Mouse (Mus musculus): ENCODE results near the gene Hist1h1e. TPM values are rescaled to one million over a fixed set of nuclear protein-coding genes. Genes with fewer than 3 reads are reported as not detected.
"Not testable (repeated sequence)": the region's sequence is repeated elsewhere in the genome, so short reads cannot be mapped to it uniquely, and the experiment has no call there.

The Hist1h1e gene
- polyA plus RNA-seq, 1 experiment from 2014 or later: 18.7 TPM

DNA sequence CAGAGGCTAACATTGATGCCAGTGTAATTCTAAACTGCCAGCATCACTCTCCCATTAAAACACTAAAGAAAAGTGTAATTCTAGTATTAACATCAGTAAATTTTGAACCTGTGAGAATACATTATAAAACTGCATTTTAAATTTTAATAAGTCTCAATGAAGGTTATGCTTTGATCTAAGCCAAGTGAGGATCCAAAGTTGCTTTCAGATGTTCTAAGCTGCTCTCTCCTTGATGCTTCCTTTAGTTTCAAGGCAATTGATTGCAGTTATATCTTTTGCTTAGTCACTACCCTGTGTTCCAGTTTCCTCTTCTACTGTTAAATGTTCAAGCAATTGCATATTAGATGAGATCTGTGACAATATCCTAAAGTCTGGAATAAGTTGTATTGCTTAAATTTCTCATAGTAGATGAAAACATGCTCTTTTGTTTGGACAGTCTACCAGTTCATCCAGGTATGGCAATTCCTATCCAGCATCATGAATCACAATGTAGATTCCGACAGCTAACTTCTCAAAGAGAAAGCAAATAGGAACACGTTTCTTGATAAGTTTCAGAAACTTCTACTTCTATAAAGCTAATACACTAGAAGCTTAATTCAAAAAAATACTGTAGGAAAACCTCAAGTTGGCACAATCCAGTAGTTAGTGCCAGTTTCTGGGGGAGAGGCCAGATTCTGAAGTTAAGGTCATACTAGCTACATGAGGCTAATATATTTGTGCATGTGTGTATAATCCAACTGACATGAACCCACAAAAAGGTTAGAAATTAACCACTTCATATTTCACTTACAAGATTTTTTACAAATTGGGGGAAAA is 49.9 kb downstream of the Hist1h1e start:
- Histone ChIP-seq H3K9me3 (ENCODE audit: control insufficient read depth, low read depth, low read length) (no peaks in the 10 kb centered on the region), H3K27ac (ENCODE audit: low read length) (peak overlapping the region; percentile 94), H3K9ac (replicated peaks; ENCODE audit: low read depth, low read length) (peak overlapping the region; percentile 22), H3K4me1 (ENCODE audit: control insufficient read depth, insufficient read depth, low read length) (peaks cover 7% of the 10 kb centered on the region; the same call in 1 of the 2 replicates), H3K4me2 (replicated peaks; ENCODE audit: low read depth, low read length) (peak overlapping the region; percentile 41), H3K27me3 (ENCODE audit: control insufficient read depth, insufficient read depth, low read length) (no peaks in the 10 kb centered on the region), H3K4me3 (ENCODE audit: low read depth, low read length) (peak overlapping the region; percentile 27), H3K36me3 (ENCODE audit: control insufficient read depth, insufficient read depth, low read length) (no peaks in the 10 kb centered on the region)
- ATAC-seq (ENCODE audit: insufficient number of reproducible peaks, insufficient read depth, low FRiP score, low read depth): no peak
- 23% methylated on average over 2 of the region's 2 CpGs for WGBS

- Histone ChIP-seq H3K27ac (ENCODE audit: low read length) (peak overlapping the region; percentile 94), H3K4me2 (replicated peaks; ENCODE audit: low read depth, low read length) (peak overlapping the region; percentile 41), H3K4me3 (ENCODE audit: low read depth, low read length) (peak overlapping the region; percentile 27), H3K9ac (replicated peaks; ENCODE audit: low read depth, low read length) (peak overlapping the region; percentile 22)
- WGBS: 0% methylated on average over 9 of the region's 34 CpGs
- not testable (repeated sequence) for H3K36me3 ChIP-seq (ENCODE audit: control insufficient read depth, insufficient read depth, low read length); H3K9me3 ChIP-seq (ENCODE audit: control insufficient read depth, low read depth, low read length); H3K4me1 ChIP-seq (ENCODE audit: control insufficient read depth, insufficient read depth, low read length); H3K27me3 ChIP-seq (ENCODE audit: control insufficient read depth, insufficient read depth, low read length); ATAC-seq (ENCODE audit: insufficient number of reproducible peaks, insufficient read depth, low FRiP score, low read depth)
These were observed 50.7 kb downstream of the Hist1h1e start for GRCm38 (mm10) chr13:23571504-23572217.

DNA sequence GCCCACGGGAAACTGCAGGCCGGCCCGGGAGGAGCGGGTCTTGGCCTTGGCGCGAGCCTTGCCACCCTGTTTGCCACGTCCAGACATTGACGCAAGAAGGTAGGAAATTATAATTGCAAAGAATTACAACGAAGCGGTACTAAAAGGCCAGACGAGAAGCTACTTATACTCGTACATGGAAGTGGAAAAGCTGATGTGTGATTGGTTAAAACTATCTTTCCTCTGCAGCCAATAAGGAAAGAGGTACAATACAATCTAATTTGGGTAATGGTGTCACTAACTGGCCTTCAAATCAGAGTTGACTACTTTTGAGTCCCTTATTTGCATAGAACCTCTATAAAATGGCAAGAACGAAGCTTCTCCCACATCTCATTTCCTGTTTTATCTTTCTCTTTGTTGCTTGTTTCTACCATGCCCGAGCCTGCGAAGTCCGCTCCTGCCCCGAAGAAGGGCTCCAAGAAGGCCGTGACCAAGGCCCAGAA is 51.3 kb downstream of the Hist1h1e start, which contains the start of the genes Hist1h2ae and Hist1h2bg:
Hist1h2ae (minus strand) TSS at position 199 of the 482 bp plus-strand sequence.
Hist1h2bg (plus strand) TSS at position 375 of the 482 bp plus-strand sequence.
- ATAC-seq (ENCODE audit: insufficient number of reproducible peaks, insufficient read depth, low FRiP score, low read depth): peak; percentile 88
- H3K9ac ChIP-seq (replicated peaks; ENCODE audit: low read depth, low read length): peak within 1 kb of the TSS; percentile 22
- peak within 1 kb of the TSS; percentile 94 for H3K27ac ChIP-seq (ENCODE audit: low read length)
- H3K4me2 ChIP-seq (replicated peaks; ENCODE audit: low read depth, low read length): peak within 1 kb of the TSS; percentile 50
- H3K27me3 ChIP-seq (ENCODE audit: control insufficient read depth, insufficient read depth, low read length): no peaks in the 10 kb centered on the region
- WGBS: under 1% methylated on average over 18 of the region's 18 CpGs
- H3K4me3 ChIP-seq (ENCODE audit: low read depth, low read length): peak within 1 kb of the TSS; percentile 27
- no peaks in the 10 kb centered on the region for H3K4me1 ChIP-seq (ENCODE audit: control insufficient read depth, insufficient read depth, low read length)
- no peaks in the 10 kb centered on the region for H3K9me3 ChIP-seq (ENCODE audit: control insufficient read depth, low read depth, low read length)
- no peaks in the 10 kb centered on the region for H3K36me3 ChIP-seq (ENCODE audit: control insufficient read depth, insufficient read depth, low read length)

Small RNA genes lying within 50 kb of the gene (microRNA-seq; reads per million reads assigned to microRNA genes)
- gene Gm44359: not detected
- gene Gm44394: not detected

Other genes starting within 250 kb of the Hist1h1e start
- gene Abt1, start 198.7 kb downstream of the Hist1h1e start, polyA plus RNA-seq (2014; fragmentation: Nextera tagmentation; extraction: Ambion mirVana): 12.0 and 12.4 TPM in 2 replicates
- 0.17 TPM in 1 of 2 replicates, not detected in the other for gene Btn1a1, start 156.7 kb downstream of the Hist1h1e start, polyA plus RNA-seq (2014; fragmentation: Nextera tagmentation; extraction: Ambion mirVana)
- gene Btn2a2, start 133.7 kb downstream of the Hist1h1e start, polyA plus RNA-seq (2014; fragmentation: Nextera tagmentation; extraction: Ambion mirVana): 0.22 and 0.30 TPM in 2 replicates
- gene Hist1h4h, start 91.5 kb downstream of the Hist1h1e start, polyA plus RNA-seq (2014; fragmentation: Nextera tagmentation; extraction: Ambion mirVana): 4.8 and 6.7 TPM in 2 replicates
- 7.8 and 14.1 TPM in 2 replicates for gene Hist1h2af, start 88.7 kb downstream of the Hist1h1e start, polyA plus RNA-seq (2014; fragmentation: Nextera tagmentation; extraction: Ambion mirVana)
- gene Hist1h3g, start 87.1 kb downstream of the Hist1h1e start, polyA plus RNA-seq (2014; fragmentation: Nextera tagmentation; extraction: Ambion mirVana): 5.5 and 7.8 TPM in 2 replicates
- gene Hist1h2bh, start 79.2 kb downstream of the Hist1h1e start, polyA plus RNA-seq (2014; fragmentation: Nextera tagmentation; extraction: Ambion mirVana): 1.1 and 1.2 TPM in 2 replicates
- gene Hist1h3f, start 78.5 kb downstream of the Hist1h1e start, polyA plus RNA-seq (2014; fragmentation: Nextera tagmentation; extraction: Ambion mirVana): 0.94 and 1.3 TPM in 2 replicates
- gene Hist1h4f, start 70.9 kb downstream of the Hist1h1e start, polyA plus RNA-seq (2014; fragmentation: Nextera tagmentation; extraction: Ambion mirVana): 1.8 and 2.4 TPM in 2 replicates
- 1.0 and 1.1 TPM in 2 replicates for gene Hist1h1d, start 69.3 kb downstream of the Hist1h1e start, polyA plus RNA-seq (2014; fragmentation: Nextera tagmentation; extraction: Ambion mirVana)
- 10.2 and 10.3 TPM in 2 replicates for gene Hist1h3e, start 60.2 kb downstream of the Hist1h1e start, polyA plus RNA-seq (2014; fragmentation: Nextera tagmentation; extraction: Ambion mirVana)
- 92.6 and 109 TPM in 2 replicates for gene Hist1h2ae, start 51.3 kb downstream of the Hist1h1e start, polyA plus RNA-seq (2014; fragmentation: Nextera tagmentation; extraction: Ambion mirVana)
- 11.0 and 12.6 TPM in 2 replicates for gene Hist1h2bg, start 51.2 kb downstream of the Hist1h1e start, polyA plus RNA-seq (2014; fragmentation: Nextera tagmentation; extraction: Ambion mirVana)
- gene Hist1h2bf, start 48.4 kb downstream of the Hist1h1e start, polyA plus RNA-seq (2014; fragmentation: Nextera tagmentation; extraction: Ambion mirVana): 7.1 and 7.3 TPM in 2 replicates
- 4.1 and 6.2 TPM in 2 replicates for gene Hist1h2ad, start 48.2 kb downstream of the Hist1h1e start, polyA plus RNA-seq (2014; fragmentation: Nextera tagmentation; extraction: Ambion mirVana)
- 11.2 and 16.2 TPM in 2 replicates for gene Hist1h3d, start 46.8 kb downstream of the Hist1h1e start, polyA plus RNA-seq (2014; fragmentation: Nextera tagmentation; extraction: Ambion mirVana)
- gene Hist1h4d, start 41.0 kb downstream of the Hist1h1e start, polyA plus RNA-seq (2014; fragmentation: Nextera tagmentation; extraction: Ambion mirVana): 99.6 and 119 TPM in 2 replicates
- 2.7 and 2.8 TPM in 2 replicates for gene Hist1h2be, start 1.4 kb downstream of the Hist1h1e start, polyA plus RNA-seq (2014; fragmentation: Nextera tagmentation; extraction: Ambion mirVana)
- gene Hist1h2ac, start 61.4 kb upstream of the Hist1h1e start, polyA plus RNA-seq (2014; fragmentation: Nextera tagmentation; extraction: Ambion mirVana): 2.4 and 3.2 TPM in 2 replicates
- gene Hist1h2bc, start 61.6 kb upstream of the Hist1h1e start, polyA plus RNA-seq (2014; fragmentation: Nextera tagmentation; extraction: Ambion mirVana): 58.8 and 65.1 TPM in 2 replicates
- not detected in 2 replicates for gene Hist1h1t, start 73.3 kb upstream of the Hist1h1e start, polyA plus RNA-seq (2014; fragmentation: Nextera tagmentation; extraction: Ambion mirVana)
- gene Hist1h4c, start 75.9 kb upstream of the Hist1h1e start, polyA plus RNA-seq (2014; fragmentation: Nextera tagmentation; extraction: Ambion mirVana): 7.2 and 9.6 TPM in 2 replicates
- 6.1 and 6.8 TPM in 2 replicates for gene Hfe, start 88.3 kb upstream of the Hist1h1e start, polyA plus RNA-seq (2014; fragmentation: Nextera tagmentation; extraction: Ambion mirVana)
- gene Hist1h1c, start 116.2 kb upstream of the Hist1h1e start, polyA plus RNA-seq (2014; fragmentation: Nextera tagmentation; extraction: Ambion mirVana): 38.5 and 39.4 TPM in 2 replicates
- 6.1 and 8.4 TPM in 2 replicates for gene Hist1h3c, start 123.0 kb upstream of the Hist1h1e start, polyA plus RNA-seq (2014; fragmentation: Nextera tagmentation; extraction: Ambion mirVana)
- gene Hist1h2bb, start 124.2 kb upstream of the Hist1h1e start, polyA plus RNA-seq (2014; fragmentation: Nextera tagmentation; extraction: Ambion mirVana): 2.0 and 2.1 TPM in 2 replicates
- gene Hist1h2ab, start 128.6 kb upstream of the Hist1h1e start, polyA plus RNA-seq (2014; fragmentation: Nextera tagmentation; extraction: Ambion mirVana): 38.8 and 50.2 TPM in 2 replicates
- gene Hist1h3b, start 129.7 kb upstream of the Hist1h1e start, polyA plus RNA-seq (2014; fragmentation: Nextera tagmentation; extraction: Ambion mirVana): 11.1 and 11.8 TPM in 2 replicates
- 2.5 and 3.3 TPM in 2 replicates for gene Hist1h4b, start 134.5 kb upstream of the Hist1h1e start, polyA plus RNA-seq (2014; fragmentation: Nextera tagmentation; extraction: Ambion mirVana)
- not detected in 2 replicates for gene Hist1h4a, start 138.7 kb upstream of the Hist1h1e start, polyA plus RNA-seq (2014; fragmentation: Nextera tagmentation; extraction: Ambion mirVana)
- 6.1 and 6.5 TPM in 2 replicates for gene Hist1h3a, start 139.8 kb upstream of the Hist1h1e start, polyA plus RNA-seq (2014; fragmentation: Nextera tagmentation; extraction: Ambion mirVana)
- 2.4 and 3.6 TPM in 2 replicates for gene Hist1h1a, start 141.1 kb upstream of the Hist1h1e start, polyA plus RNA-seq (2014; fragmentation: Nextera tagmentation; extraction: Ambion mirVana)
- not detected in 2 replicates for gene Trim38, start 147.4 kb upstream of the Hist1h1e start, polyA plus RNA-seq (2014; fragmentation: Nextera tagmentation; extraction: Ambion mirVana)
- 0.13 and 0.17 TPM in 2 replicates for gene Slc17a2, start 184.4 kb upstream of the Hist1h1e start, polyA plus RNA-seq (2014; fragmentation: Nextera tagmentation; extraction: Ambion mirVana)
- not detected in 2 replicates for gene Slc17a3, start 216.9 kb upstream of the Hist1h1e start, polyA plus RNA-seq (2014; fragmentation: Nextera tagmentation; extraction: Ambion mirVana)
- not detected in 2 replicates for gene Slc17a1, start 245.2 kb upstream of the Hist1h1e start, polyA plus RNA-seq (2014; fragmentation: Nextera tagmentation; extraction: Ambion mirVana)